Mouse (Mus musculus): ENCODE results near the gene Ddah1. TPM values are rescaled to one million over a fixed set of nuclear protein-coding genes. Genes with fewer than 3 reads are reported as not detected.

The Ddah1 gene
- polyA plus RNA-seq, 1 experiment from 2014 or later = 22.4 TPM

DNA sequence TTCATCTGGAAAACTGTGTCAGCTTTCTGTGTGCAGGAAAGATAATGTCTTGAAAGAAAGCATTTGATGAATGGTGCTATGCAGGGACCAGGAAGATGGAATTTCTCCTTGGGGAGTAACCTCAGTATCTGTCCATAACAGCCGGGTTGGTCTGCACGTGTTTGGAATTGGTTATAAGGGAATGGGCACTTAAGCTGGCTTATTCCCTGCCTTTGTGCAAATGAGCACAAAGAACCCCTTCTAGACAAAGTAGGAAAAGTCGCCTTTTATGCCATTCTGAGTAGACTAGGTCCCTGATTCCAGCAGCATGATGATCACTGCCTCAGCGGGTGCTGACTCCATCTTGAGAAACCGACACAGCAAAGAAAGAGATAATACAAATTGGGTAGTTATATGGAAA is 96.0 kb downstream of the Ddah1 start:
- no peak overlapping the region for H3K4me2 ChIP-seq (ENCODE audit: low read depth, low read length)
- no peak overlapping the region for H3K27ac ChIP-seq (ENCODE audit: low read length)
- no peak overlapping the region for H3K9ac ChIP-seq (ENCODE audit: low read length)
- H3K4me1 ChIP-seq (replicated peaks; ENCODE audit: control insufficient read depth, insufficient read depth, low read length) = no peaks in the 10 kb centered on the region
- H3K4me3 ChIP-seq (ENCODE audit: low read length) = no peak overlapping the region
- peaks cover 2% of the 10 kb centered on the region for H3K9me3 ChIP-seq (ENCODE audit: control insufficient read depth, low read length)
- 74% methylated on average over 5 of the region's 5 CpGs for WGBS
- no peak for ATAC-seq (ENCODE audit: low read depth)
- no peaks in the 10 kb centered on the region for H3K36me3 ChIP-seq (ENCODE audit: control insufficient read depth, insufficient read depth, low read length)
- no peaks in the 10 kb centered on the region for H3K27me3 ChIP-seq (ENCODE audit: control insufficient read depth, insufficient read depth, low read depth, low read length)

GRCm38 (mm10) chr3:145855299-145855698 is 96.8 kb downstream of the Ddah1 start:
- H3K4me1 ChIP-seq (replicated peaks; ENCODE audit: control insufficient read depth, insufficient read depth, low read length) = no peaks in the 10 kb centered on the region
- H3K36me3 ChIP-seq (ENCODE audit: control insufficient read depth, insufficient read depth, low read length) = no peaks in the 10 kb centered on the region
- no peaks in the 10 kb centered on the region for H3K27me3 ChIP-seq (ENCODE audit: control insufficient read depth, insufficient read depth, low read depth, low read length)
- no peak overlapping the region for H3K4me2 ChIP-seq (ENCODE audit: low read depth, low read length)
- H3K27ac ChIP-seq (ENCODE audit: low read length) = no peak overlapping the region
- H3K9ac ChIP-seq (ENCODE audit: low read length) = no peak overlapping the region
- WGBS = 83% methylated on average over 6 of the region's 6 CpGs
- H3K4me3 ChIP-seq (ENCODE audit: low read length) = no peak overlapping the region
- H3K9me3 ChIP-seq (ENCODE audit: control insufficient read depth, low read length) = peaks cover 2% of the 10 kb centered on the region
- ATAC-seq (ENCODE audit: low read depth) = no peak

- Histone ChIP-seq H3K9ac (ENCODE audit: low read length) (no peak overlapping the region), H3K27me3 (ENCODE audit: control insufficient read depth, insufficient read depth, low read depth, low read length) (no peaks in the 10 kb centered on the region), H3K27ac (ENCODE audit: low read length) (no peak overlapping the region), H3K36me3 (ENCODE audit: control insufficient read depth, insufficient read depth, low read length) (no peaks in the 10 kb centered on the region), H3K9me3 (ENCODE audit: control insufficient read depth, low read length) (peaks cover 2% of the 10 kb centered on the region), H3K4me2 (ENCODE audit: low read depth, low read length) (no peak overlapping the region), H3K4me1 (replicated peaks; ENCODE audit: control insufficient read depth, insufficient read depth, low read length) (no peaks in the 10 kb centered on the region), H3K4me3 (ENCODE audit: low read length) (no peak overlapping the region)
- 91% methylated on average over 5 of the region's 5 CpGs for WGBS
- no peak for ATAC-seq (ENCODE audit: low read depth)
Observed at GRCm38 (mm10) chr3:145858388-145858787, 99.9 kb downstream of the Ddah1 start.

DNA sequence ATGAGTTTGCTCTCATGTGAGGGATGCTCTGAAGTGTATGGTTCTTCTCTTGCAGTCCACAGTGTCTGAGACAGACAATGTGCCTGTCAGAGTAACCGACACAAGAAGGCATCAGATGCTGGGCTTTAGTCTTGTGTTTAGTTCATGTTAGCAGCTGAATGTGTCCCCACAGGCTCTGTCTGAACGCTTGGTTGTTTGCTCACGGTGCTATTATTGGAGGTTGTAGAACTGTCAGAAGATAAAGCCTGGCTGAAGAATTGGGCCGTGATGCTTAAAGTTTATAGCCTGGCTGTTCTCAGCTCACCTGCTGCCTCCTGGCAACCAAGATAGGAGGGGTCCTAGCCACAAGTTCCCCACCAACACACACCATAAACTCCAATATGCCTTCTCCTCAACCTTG is 104.0 kb downstream of the Ddah1 start:
- Histone ChIP-seq H3K27me3 (ENCODE audit: control insufficient read depth, insufficient read depth, low read depth, low read length) (no peaks in the 10 kb centered on the region), H3K27ac (ENCODE audit: low read length) (no peak overlapping the region), H3K9me3 (ENCODE audit: control insufficient read depth, low read length) (peaks cover 3% of the 10 kb centered on the region; the same call in 1 of the 2 replicates), H3K9ac (ENCODE audit: low read length) (no peak overlapping the region), H3K4me3 (ENCODE audit: low read length) (no peak overlapping the region), H3K4me2 (ENCODE audit: low read depth, low read length) (no peak overlapping the region), H3K4me1 (replicated peaks; ENCODE audit: control insufficient read depth, insufficient read depth, low read length) (peaks cover 3% of the 10 kb centered on the region; the same call in 1 of the 2 replicates), H3K36me3 (ENCODE audit: control insufficient read depth, insufficient read depth, low read length) (no peaks in the 10 kb centered on the region)
- WGBS = 76% methylated on average over 4 of the region's 4 CpGs
- ATAC-seq (ENCODE audit: low read depth) = no peak

DNA sequence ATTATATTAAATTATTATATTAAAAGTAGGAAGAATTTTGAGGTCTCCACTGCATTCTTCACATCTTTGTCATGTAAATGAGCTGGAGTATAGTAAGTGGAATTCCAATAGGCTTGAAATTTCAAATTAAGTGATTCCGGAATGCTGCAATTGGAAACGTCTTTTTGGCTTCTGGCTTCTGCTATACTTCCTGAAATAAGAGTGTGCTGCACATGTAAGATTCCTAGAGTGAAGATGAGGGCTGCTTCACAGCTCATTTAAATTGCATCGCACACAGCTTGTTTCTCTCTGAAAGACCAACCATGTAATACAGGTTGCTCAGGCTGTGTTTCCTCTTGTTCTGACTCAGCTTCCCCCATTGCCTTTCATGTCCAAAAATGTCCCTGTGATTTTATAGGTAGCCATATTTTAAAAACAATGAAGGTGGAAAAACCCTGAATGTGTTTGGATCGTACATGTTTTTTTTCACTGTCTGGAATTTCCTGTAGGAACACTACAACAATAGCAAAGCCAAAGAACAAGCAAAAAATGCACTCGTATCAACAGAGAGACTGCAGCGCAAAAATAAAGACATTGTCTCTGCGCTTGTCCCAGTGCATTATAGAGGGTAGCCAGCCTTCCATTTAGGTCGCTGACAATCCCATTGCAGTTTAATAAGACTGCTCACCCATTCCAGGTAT is 105.7 kb downstream of the Ddah1 start:
- WGBS = 66% methylated on average over 8 of the region's 8 CpGs
- peaks cover 3% of the 10 kb centered on the region; the same call in 1 of the 2 replicates for H3K4me1 ChIP-seq (replicated peaks; ENCODE audit: control insufficient read depth, insufficient read depth, low read length)
- peak; percentile 71; the same call in 1 of the 2 replicates for ATAC-seq (ENCODE audit: low read depth)
- peaks cover 3% of the 10 kb centered on the region; the same call in 1 of the 2 replicates for H3K9me3 ChIP-seq (ENCODE audit: control insufficient read depth, low read length)
- H3K27me3 ChIP-seq (ENCODE audit: control insufficient read depth, insufficient read depth, low read depth, low read length) = no peaks in the 10 kb centered on the region
- H3K27ac ChIP-seq (ENCODE audit: low read length) = peak overlapping the region; percentile 45
- no peak overlapping the region for H3K9ac ChIP-seq (ENCODE audit: low read length)
- no peak overlapping the region for H3K4me2 ChIP-seq (ENCODE audit: low read depth, low read length)
- no peaks in the 10 kb centered on the region for H3K36me3 ChIP-seq (ENCODE audit: control insufficient read depth, insufficient read depth, low read length)
- H3K4me3 ChIP-seq (ENCODE audit: low read length) = no peak overlapping the region

GRCm38 (mm10) chr3:145864713-145865233 is 106.3 kb downstream of the Ddah1 start:
- H3K36me3 ChIP-seq (ENCODE audit: control insufficient read depth, insufficient read depth, low read length) = no peaks in the 10 kb centered on the region
- WGBS = 76% methylated on average over 5 of the region's 10 CpGs
- no peak overlapping the region for H3K4me2 ChIP-seq (ENCODE audit: low read depth, low read length)
- H3K4me3 ChIP-seq (ENCODE audit: low read length) = no peak overlapping the region
- H3K27me3 ChIP-seq (ENCODE audit: control insufficient read depth, insufficient read depth, low read depth, low read length) = no peaks in the 10 kb centered on the region
- peaks cover 3% of the 10 kb centered on the region; the same call in 1 of the 2 replicates for H3K9me3 ChIP-seq (ENCODE audit: control insufficient read depth, low read length)
- no peak overlapping the region for H3K9ac ChIP-seq (ENCODE audit: low read length)
- peak; percentile 60 for ATAC-seq (ENCODE audit: low read depth)
- H3K27ac ChIP-seq (ENCODE audit: low read length) = peak overlapping the region; percentile 45
- H3K4me1 ChIP-seq (replicated peaks; ENCODE audit: control insufficient read depth, insufficient read depth, low read length) = peaks cover 3% of the 10 kb centered on the region; the same call in 1 of the 2 replicates

GRCm38 (mm10) chr3:145872680-145873079 is 114.2 kb downstream of the Ddah1 start:
- Histone ChIP-seq H3K9ac (ENCODE audit: low read length) (no peak overlapping the region), H3K4me3 (ENCODE audit: low read length) (no peak overlapping the region), H3K36me3 (ENCODE audit: control insufficient read depth, insufficient read depth, low read length) (no peaks in the 10 kb centered on the region), H3K27me3 (ENCODE audit: control insufficient read depth, insufficient read depth, low read depth, low read length) (no peaks in the 10 kb centered on the region), H3K27ac (ENCODE audit: low read length) (no peak overlapping the region), H3K9me3 (ENCODE audit: control insufficient read depth, low read length) (no peaks in the 10 kb centered on the region), H3K4me1 (replicated peaks; ENCODE audit: control insufficient read depth, insufficient read depth, low read length) (no peaks in the 10 kb centered on the region), H3K4me2 (ENCODE audit: low read depth, low read length) (no peak overlapping the region)
- ATAC-seq (ENCODE audit: low read depth) = no peak
- 90% methylated on average over 9 of the region's 9 CpGs for WGBS

GRCm38 (mm10) chr3:145873271-145873670 is 114.8 kb downstream of the Ddah1 start:
- Histone ChIP-seq H3K27ac (ENCODE audit: low read length) (no peak overlapping the region), H3K4me2 (ENCODE audit: low read depth, low read length) (no peak overlapping the region), H3K36me3 (ENCODE audit: control insufficient read depth, insufficient read depth, low read length) (no peaks in the 10 kb centered on the region), H3K27me3 (ENCODE audit: control insufficient read depth, insufficient read depth, low read depth, low read length) (no peaks in the 10 kb centered on the region), H3K9me3 (ENCODE audit: control insufficient read depth, low read length) (no peaks in the 10 kb centered on the region), H3K4me3 (ENCODE audit: low read length) (no peak overlapping the region), H3K4me1 (replicated peaks; ENCODE audit: control insufficient read depth, insufficient read depth, low read length) (no peaks in the 10 kb centered on the region), H3K9ac (ENCODE audit: low read length) (no peak overlapping the region)
- ATAC-seq (ENCODE audit: low read depth) = no peak
- WGBS = 88% methylated on average over 1 of the region's 1 CpGs

DNA sequence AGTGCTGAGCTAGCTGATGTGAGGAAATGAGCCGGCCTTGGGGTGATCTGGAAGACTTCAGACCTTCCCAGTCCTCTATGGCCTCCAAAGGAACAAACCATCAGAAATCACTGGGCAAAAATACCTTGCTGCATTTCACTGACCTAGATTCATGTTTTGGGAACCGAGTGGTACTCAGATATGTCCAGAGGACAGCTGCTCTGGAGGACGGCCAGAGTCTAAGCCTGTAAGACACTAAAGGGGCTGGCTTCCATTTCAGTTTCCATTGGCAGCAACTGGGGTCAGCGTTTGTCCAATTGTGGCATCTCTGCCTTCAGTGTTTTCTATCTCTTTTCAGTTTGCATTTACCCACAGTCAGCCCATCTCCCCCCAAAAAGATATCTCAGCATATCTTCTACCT is 115.7 kb downstream of the Ddah1 start:
- Histone ChIP-seq H3K27me3 (ENCODE audit: control insufficient read depth, insufficient read depth, low read depth, low read length) (no peaks in the 10 kb centered on the region), H3K27ac (ENCODE audit: low read length) (no peak overlapping the region)
- 79% methylated on average over 4 of the region's 4 CpGs for WGBS

More for the DNA sequence above, 115.7 kb downstream of the Ddah1 start:
- no peak for ATAC-seq (ENCODE audit: low read depth)
- Histone ChIP-seq H3K4me1 (replicated peaks; ENCODE audit: control insufficient read depth, insufficient read depth, low read length) (no peaks in the 10 kb centered on the region), H3K36me3 (ENCODE audit: control insufficient read depth, insufficient read depth, low read length) (no peaks in the 10 kb centered on the region), H3K9me3 (ENCODE audit: control insufficient read depth, low read length) (no peaks in the 10 kb centered on the region), H3K4me3 (ENCODE audit: low read length) (no peak overlapping the region), H3K4me2 (ENCODE audit: low read depth, low read length) (no peak overlapping the region), H3K9ac (ENCODE audit: low read length) (no peak overlapping the region)
